Mouse (Mus musculus) CD4-positive, CD25-positive, alpha-beta regulatory T cell, adult 9 weeks (primary cell): ENCODE measurements around the gene Hoxc9. TPM values are rescaled to one million over a fixed set of nuclear protein-coding genes. Genes with fewer than 3 reads are reported as not detected.

ENCODE experiments used
- polyA plus RNA-seq: library from polyadenylated mRNA; unstranded; fragments of 100-300 nt; shearing (Covaris generic); gene quantifications from one replicate; pipeline ENCODE4 v1.2.1, GENCODE M21; 2017

Gene Hoxc9
- polyA plus RNA-seq, result not detected

DNA sequence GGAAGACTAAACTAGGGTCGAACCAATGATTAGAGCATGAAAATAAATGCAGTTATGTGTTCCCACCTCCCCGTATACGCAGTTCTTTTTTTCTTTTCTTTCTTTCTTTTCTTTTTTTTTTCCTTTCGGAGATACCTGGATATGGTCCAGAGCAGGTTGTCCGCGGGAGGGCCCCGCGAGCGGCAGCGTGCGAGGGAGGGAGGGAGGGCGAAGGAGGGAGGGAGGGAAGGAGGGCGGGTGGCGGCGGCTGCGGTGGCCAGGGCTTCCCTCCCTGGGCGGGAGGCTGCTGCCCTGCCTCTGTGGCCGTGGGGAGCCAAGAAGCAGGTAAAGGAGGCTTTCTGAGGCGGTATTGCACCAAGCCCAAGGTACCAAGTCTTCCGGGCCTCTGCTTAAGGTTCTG lies at the start of gene Hoxc9:
Hoxc9 (plus strand) TSS at position 269 of the 400 bp plus-strand sequence.

DNA sequence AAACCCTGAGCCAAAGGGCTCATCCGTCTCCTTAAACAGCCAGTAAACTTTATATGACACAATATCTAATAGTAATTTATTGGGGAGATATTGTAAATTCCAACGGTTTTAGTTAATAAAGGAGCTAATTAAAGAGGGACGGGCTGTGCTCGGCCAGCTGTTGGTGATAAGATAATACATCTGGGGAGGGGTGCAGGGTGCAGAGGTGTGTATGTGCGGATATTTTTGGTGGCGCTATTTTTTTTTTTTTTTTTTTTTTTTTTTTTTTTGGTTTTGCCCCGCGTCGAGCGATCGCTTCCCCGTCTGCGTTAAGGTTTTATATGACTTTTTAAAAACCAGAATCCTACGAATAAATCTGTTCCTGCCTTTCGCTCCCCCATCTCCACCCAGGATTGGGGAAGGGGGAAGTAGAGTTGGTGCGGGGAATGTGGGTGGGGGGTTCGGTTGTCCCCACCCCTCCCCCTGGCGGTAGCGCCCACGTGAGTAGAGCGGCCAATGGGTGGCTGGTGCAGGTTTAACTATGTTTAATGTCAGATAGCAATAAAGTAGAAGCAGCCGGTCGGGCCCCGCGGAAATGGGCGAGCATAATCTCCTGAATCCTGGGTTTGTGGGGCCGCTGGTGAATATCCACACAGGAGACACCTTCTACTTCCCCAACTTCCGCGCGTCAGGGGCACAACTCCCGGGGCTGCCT lies 39.8 kb upstream of the Hoxc9 start, which contains the start of gene Hoxc12:
Hoxc12 (plus strand) TSS at position 479 of the 694 bp plus-strand sequence.

GRCm38 (mm10) chr15:102954192-102955006 lies 21.8 kb upstream of the Hoxc9 start, which contains the start of gene Hoxc11:
Gene Hoxc11 (plus strand): TSS chr15:102954427.

GRCm38 (mm10) chr15:102966776-102967311 lies 9.4 kb upstream of the Hoxc9 start, which contains the start of gene Hoxc10:
Gene Hoxc10 (plus strand): TSS chr15:102966796.

DNA sequence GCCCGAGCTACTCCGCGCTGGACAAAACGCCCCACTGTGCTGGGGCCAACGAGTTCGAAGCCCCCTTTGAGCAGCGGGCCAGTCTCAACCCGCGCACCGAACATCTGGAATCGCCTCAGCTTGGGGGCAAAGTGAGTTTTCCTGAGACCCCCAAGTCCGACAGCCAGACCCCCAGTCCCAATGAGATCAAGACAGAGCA lies 9.0 kb upstream of the Hoxc9 start, which contains the start of gene Hoxc5:
Hoxc5 (plus strand) TSS at position 132 of the 199 bp plus-strand sequence.

GRCm38 (mm10) chr15:102990461-102991397 lies 14.5 kb downstream of the Hoxc9 start, which contains the start of gene Hoxc8:
Gene Hoxc8 (plus strand): TSS chr15:102990607.

DNA sequence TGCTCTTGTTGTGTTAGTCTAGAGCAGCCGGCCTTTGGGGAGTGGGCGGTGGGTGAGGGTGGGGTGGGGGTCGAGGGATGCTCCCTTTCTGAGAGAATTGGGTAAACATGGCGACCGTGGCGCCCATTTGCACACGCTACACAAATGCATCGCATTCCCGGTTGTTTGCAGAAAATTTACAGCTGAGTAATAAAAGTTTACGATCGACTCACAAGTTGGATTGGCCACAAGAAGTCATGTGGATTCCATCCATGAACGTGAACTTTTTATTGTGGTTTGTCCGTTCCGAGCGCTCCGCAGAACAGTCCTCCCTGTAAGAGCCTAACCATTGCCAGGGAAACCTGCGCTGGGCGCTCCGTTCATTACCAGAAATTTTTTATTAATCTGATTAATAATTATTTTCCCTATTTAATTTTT lies 21.7 kb downstream of the Hoxc9 start, which contains the start of gene Hoxc6:
Hoxc6 (plus strand) TSS at position 319 of the 417 bp plus-strand sequence.

DNA sequence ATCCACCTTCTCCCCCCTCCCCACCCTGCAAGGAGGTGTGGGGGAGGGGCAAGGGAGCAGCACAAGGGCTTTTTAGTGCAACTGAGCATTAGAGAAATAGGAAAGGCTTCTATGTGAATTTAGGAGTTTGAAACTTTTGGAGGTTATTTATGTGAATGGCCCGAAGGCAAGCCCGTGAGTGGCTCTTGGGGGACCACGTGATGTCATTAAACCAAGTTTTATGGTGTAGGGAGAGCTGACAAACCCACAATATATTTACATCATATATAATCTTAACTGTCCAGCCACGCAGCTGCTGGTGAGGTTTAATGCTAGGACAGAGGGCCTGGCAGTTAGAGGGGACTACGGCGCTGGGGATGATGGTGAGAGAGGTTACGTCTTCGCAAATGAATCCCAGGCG lies 42.4 kb downstream of the Hoxc9 start, which contains the start of gene Hoxc4:
Hoxc4 (plus strand) TSS at position 299 of the 400 bp plus-strand sequence.

Other genes with a start within 250 kb of the Hoxc9 start
- gene Hoxc13, start 55.3 kb upstream of the Hoxc9 start, polyA plus RNA-seq, result not detected
- gene Hoxc12, start 39.7 kb upstream of the Hoxc9 start, polyA plus RNA-seq, result not detected
- not detected for gene Hoxc11, start 22.0 kb upstream of the Hoxc9 start, polyA plus RNA-seq
- gene Hoxc10, start 9.6 kb upstream of the Hoxc9 start, polyA plus RNA-seq, result not detected
- gene Hoxc5, start 9.0 kb upstream of the Hoxc9 start, polyA plus RNA-seq, result not detected
- gene Hoxc8, start 14.2 kb downstream of the Hoxc9 start, polyA plus RNA-seq, result 0.15 TPM
- gene Hoxc6, start 21.8 kb downstream of the Hoxc9 start, polyA plus RNA-seq, result not detected
- not detected for gene Hoxc4, start 42.5 kb downstream of the Hoxc9 start, polyA plus RNA-seq
- gene Smug1, start 190.7 kb downstream of the Hoxc9 start, polyA plus RNA-seq, result 13.4 TPM